Mouse (Mus musculus) hindbrain, embryonic 14.5 days (tissue): ENCODE results near the gene Il2ra. TPM values are rescaled to one million over a fixed set of nuclear protein-coding genes. Genes with fewer than 3 reads are reported as not detected.

Experiments
- ATAC-seq: fragments of 200-750 bp; cut with Nextera tagmentation; 2 replicates; pipeline ENCODE4 v1.8.0; 2017; ENCODE audit warnings: moderate number of reproducible peaks, mild to moderate bottlenecking, moderate TSS enrichment, moderate library complexity; ENCODE audit not compliant: low FRiP score
- DNase-seq: peaks from one replicate; pipeline ENCODE4 v3.0.0-alpha.2; 2015; ENCODE audit warnings: low spot score
- H3K27ac ChIP-seq: fragments of 300-500 bp; sonication (generic); 2 replicates; pipeline ENCODE4 v1.5.1; 2014; ENCODE audit warnings: mild to moderate bottlenecking, moderate library complexity
- H3K27me3 ChIP-seq: fragments of 300-500 bp; sonication (generic); 2 replicates; pipeline ENCODE4 v1.6.1; 2014; ENCODE audit warnings: mild to moderate bottlenecking, low read length, mixed read lengths; ENCODE audit not compliant: control insufficient read depth, insufficient read depth
- H3K36me3 ChIP-seq: fragments of 300-500 bp; sonication (generic); replicated peaks from 2 replicates; pipeline ENCODE4 v1.6.1; 2014; ENCODE audit not compliant: control insufficient read depth, insufficient read depth
- H3K4me1 ChIP-seq: fragments of 300-500 bp; sonication (generic); replicated peaks from 2 replicates; pipeline ENCODE4 v1.6.1; 2014; ENCODE audit warnings: antibody characterized with exemption, low read length, mixed read lengths; ENCODE audit not compliant: control insufficient read depth, insufficient read depth
- H3K4me2 ChIP-seq: fragments of 300-500 bp; sonication (generic); replicated peaks from 2 replicates; pipeline ENCODE4 v1.6.1; 2014; ENCODE audit warnings: mild to moderate bottlenecking, moderate library complexity
- H3K4me3 ChIP-seq: fragments of 300-500 bp; sonication (generic); replicated peaks from 2 replicates; pipeline ENCODE4 v1.5.1; 2014; ENCODE audit warnings: mild to moderate bottlenecking, low read length
- H3K9ac ChIP-seq: fragments of 300-500 bp; sonication (generic); 2 replicates; pipeline ENCODE4 v1.6.1; 2014
- H3K9me3 ChIP-seq: fragments of 300-500 bp; sonication (generic); 2 replicates; pipeline ENCODE4 v1.6.1; 2016; ENCODE audit warnings: low read length; ENCODE audit not compliant: control insufficient read depth
- WGBS: fragments of 180-500 bp; shearing (Covaris S2); extraction: QIAGEN DNeasy Blood & Tissue Kit; methylation state at CpG from one replicate; pipeline ENCODE4 v1.1.7; 2014; 5-methylcytosine and 5-hydroxymethylcytosine counted together
- polyA plus RNA-seq: library from polyadenylated mRNA; unstranded; fragments of >200 nt; fragmentation: Nextera tagmentation; extraction: Ambion mirVana; gene quantifications from 2 replicates; pipeline ENCODE4 v1.2.1, GENCODE M21; 2014

The Il2ra gene
- polyA plus RNA-seq, 1 experiment from 2014 or later = not detected

- H3K9me3 ChIP-seq = no peaks in the 10 kb centered on the region
- no peak overlapping the region for H3K9ac ChIP-seq
- DNase-seq (no peak), ATAC-seq (no peak)
- H3K27ac ChIP-seq = no peak overlapping the region
- no peaks in the 10 kb centered on the region for H3K27me3 ChIP-seq
- H3K36me3 ChIP-seq = no peaks in the 10 kb centered on the region
- no peak overlapping the region for H3K4me2 ChIP-seq
- no peak overlapping the region for H3K4me3 ChIP-seq
- no peaks in the 10 kb centered on the region for H3K4me1 ChIP-seq
- 87% methylated on average over 6 of the region's 6 CpGs for WGBS
Observed at GRCm38 (mm10) chr2:11662143-11662906, 19.7 kb downstream of the Il2ra start.

- 96% methylated on average over 1 of the region's 1 CpGs for WGBS
- ATAC-seq (no peak), DNase-seq (no peak)
- no peak overlapping the region for H3K4me2 ChIP-seq
- no peaks in the 10 kb centered on the region for H3K9me3 ChIP-seq
- no peaks in the 10 kb centered on the region for H3K4me1 ChIP-seq
- no peak overlapping the region for H3K27ac ChIP-seq
- H3K4me3 ChIP-seq = no peak overlapping the region
- no peak overlapping the region for H3K9ac ChIP-seq
- no peaks in the 10 kb centered on the region for H3K36me3 ChIP-seq
- H3K27me3 ChIP-seq = no peaks in the 10 kb centered on the region
Observed at GRCm38 (mm10) chr2:11662907-11663230, 20.3 kb downstream of the Il2ra start.

- no peaks in the 10 kb centered on the region for H3K4me1 ChIP-seq
- WGBS = 5% methylated on average over 10 of the region's 10 CpGs
- no peaks in the 10 kb centered on the region for H3K9me3 ChIP-seq
- peak; percentile 81 for DNase-seq
- H3K27me3 ChIP-seq = no peaks in the 10 kb centered on the region
- peak; percentile 89 for ATAC-seq
- H3K27ac ChIP-seq = no peak overlapping the region
- H3K36me3 ChIP-seq = no peaks in the 10 kb centered on the region
- H3K9ac ChIP-seq = 0 out of 2 replicates have a peak overlapping the region, but pooled peaks have one; percentile 24
- peak overlapping the region; percentile 42 for H3K4me2 ChIP-seq
- peak overlapping the region; percentile 17 for H3K4me3 ChIP-seq
Observed at GRCm38 (mm10) chr2:11663961-11664360, 21.4 kb downstream of the Il2ra start.

- H3K36me3 ChIP-seq = no peaks in the 10 kb centered on the region
- peak overlapping the region; percentile 17 for H3K4me3 ChIP-seq
- 0 out of 2 replicates have a peak overlapping the region, but pooled peaks have one; percentile 24 for H3K9ac ChIP-seq
- no peaks in the 10 kb centered on the region for H3K4me1 ChIP-seq
- H3K27me3 ChIP-seq = no peaks in the 10 kb centered on the region
- H3K4me2 ChIP-seq = peak overlapping the region; percentile 42
- no peaks in the 10 kb centered on the region for H3K9me3 ChIP-seq
- 50% methylated on average over 6 of the region's 6 CpGs for WGBS
- DNase-seq (peak; percentile 28), ATAC-seq (peak; percentile 46; the same call in 1 of the 2 replicates)
- no peak overlapping the region for H3K27ac ChIP-seq
Observed at GRCm38 (mm10) chr2:11664367-11664766, 21.8 kb downstream of the Il2ra start.

- H3K4me3 ChIP-seq = no peak overlapping the region
- no peaks in the 10 kb centered on the region for H3K36me3 ChIP-seq
- WGBS = 89% methylated on average over 4 of the region's 4 CpGs
- no peak overlapping the region for H3K4me2 ChIP-seq
- no peak overlapping the region for H3K27ac ChIP-seq
- ATAC-seq (no peak), DNase-seq (no peak)
- no peaks in the 10 kb centered on the region for H3K4me1 ChIP-seq
- no peak overlapping the region for H3K9ac ChIP-seq
- no peaks in the 10 kb centered on the region for H3K9me3 ChIP-seq
- H3K27me3 ChIP-seq = no peaks in the 10 kb centered on the region
Observed at GRCm38 (mm10) chr2:11664806-11665205, 22.2 kb downstream of the Il2ra start.

- no peak overlapping the region for H3K27ac ChIP-seq
- WGBS = 90% methylated on average over 3 of the region's 3 CpGs
- no peaks in the 10 kb centered on the region for H3K4me1 ChIP-seq
- ATAC-seq (no peak), DNase-seq (no peak)
- H3K36me3 ChIP-seq = no peaks in the 10 kb centered on the region
- no peaks in the 10 kb centered on the region for H3K9me3 ChIP-seq
- H3K4me3 ChIP-seq = no peak overlapping the region
- H3K9ac ChIP-seq = no peak overlapping the region
- H3K27me3 ChIP-seq = no peaks in the 10 kb centered on the region
- no peak overlapping the region for H3K4me2 ChIP-seq
Observed at GRCm38 (mm10) chr2:11665326-11665725, 22.7 kb downstream of the Il2ra start.

- ATAC-seq (no peak), DNase-seq (no peak)
- H3K4me1 ChIP-seq = no peaks in the 10 kb centered on the region
- H3K4me2 ChIP-seq = no peak overlapping the region
- no peaks in the 10 kb centered on the region for H3K27me3 ChIP-seq
- no peaks in the 10 kb centered on the region for H3K9me3 ChIP-seq
- 25% methylated on average over 3 of the region's 3 CpGs for WGBS
- no peaks in the 10 kb centered on the region for H3K36me3 ChIP-seq
- H3K27ac ChIP-seq = no peak overlapping the region
- no peak overlapping the region for H3K9ac ChIP-seq
- H3K4me3 ChIP-seq = no peak overlapping the region
Observed at GRCm38 (mm10) chr2:11672144-11672543, 29.5 kb downstream of the Il2ra start.

- no peaks in the 10 kb centered on the region for H3K27me3 ChIP-seq
- DNase-seq = no peak
- WGBS = 85% methylated on average over 7 of the region's 7 CpGs
Observed at GRCm38 (mm10) chr2:11679626-11680025, 37.0 kb downstream of the Il2ra start.

GRCm38 (mm10) chr2:11682712-11683111, 40.1 kb downstream of the Il2ra start:
- Histone ChIP-seq H3K36me3 (no peaks in the 10 kb centered on the region), H3K9me3 (no peaks in the 10 kb centered on the region), H3K4me2 (no peak overlapping the region), H3K4me3 (no peak overlapping the region), H3K27me3 (no peaks in the 10 kb centered on the region), H3K9ac (no peak overlapping the region), H3K4me1 (no peaks in the 10 kb centered on the region), H3K27ac (no peak overlapping the region)
- DNase-seq (no peak), ATAC-seq (no peak)
- WGBS = 73% methylated on average over 4 of the region's 4 CpGs

More at GRCm38 (mm10) chr2:11679626-11680025, 37.0 kb downstream of the Il2ra start:
- ATAC-seq = no peak
- Histone ChIP-seq H3K4me3 (no peak overlapping the region), H3K9ac (no peak overlapping the region), H3K4me2 (no peak overlapping the region), H3K9me3 (no peaks in the 10 kb centered on the region), H3K27ac (no peak overlapping the region), H3K36me3 (no peaks in the 10 kb centered on the region), H3K4me1 (no peaks in the 10 kb centered on the region)
